Mouse (Mus musculus) intestine, postnatal 0 days (tissue): ENCODE data around the gene Smim5. TPM values are rescaled to one million over a fixed set of nuclear protein-coding genes. Genes with fewer than 3 reads are reported as not detected.
A peak's percentile ranks its signal among the peaks of the same experiment; 100 is the strongest.

ENCODE experiments used
- ATAC-seq: fragments of 200-750 bp; cut with Nextera tagmentation; 2 replicates; pipeline ENCODE4 v1.8.0; 2017; ENCODE audit warnings: mild to moderate bottlenecking, moderate TSS enrichment, moderate library complexity
- H3K27ac ChIP-seq: fragments of 300-500 bp; sonication (generic); 2 replicates; pipeline ENCODE4 v1.5.1; 2014; ENCODE audit warnings: mild to moderate bottlenecking, low read depth, low read length, moderate library complexity
- H3K27me3 ChIP-seq: fragments of 300-500 bp; sonication (generic); replicated peaks from 2 replicates; pipeline ENCODE4 v1.6.1; 2014; ENCODE audit warnings: low read length, mixed read lengths; ENCODE audit not compliant: control insufficient read depth, insufficient read depth
- H3K36me3 ChIP-seq: fragments of 300-500 bp; sonication (generic); 2 replicates; pipeline ENCODE4 v1.6.1; 2014; ENCODE audit warnings: mild to moderate bottlenecking, moderate library complexity; ENCODE audit not compliant: control insufficient read depth, insufficient read depth
- H3K4me1 ChIP-seq: fragments of 300-500 bp; sonication (generic); replicated peaks from 2 replicates; pipeline ENCODE4 v1.6.1; 2014; ENCODE audit warnings: antibody characterized with exemption, low read length, mixed read lengths; ENCODE audit not compliant: control insufficient read depth, insufficient read depth
- H3K4me2 ChIP-seq: fragments of 300-500 bp; sonication (generic); replicated peaks from 2 replicates; pipeline ENCODE4 v1.6.1; 2014; ENCODE audit warnings: low read depth, mild to moderate bottlenecking, moderate library complexity
- H3K4me3 ChIP-seq: fragments of 300-500 bp; sonication (generic); 2 replicates; pipeline ENCODE4 v1.5.1; 2014; ENCODE audit warnings: low read depth, low read length
- H3K9ac ChIP-seq: fragments of 300-500 bp; sonication (generic); 2 replicates; pipeline ENCODE4 v1.6.1; 2014; ENCODE audit warnings: mild to moderate bottlenecking, low read depth, low read length
- H3K9me3 ChIP-seq: fragments of 300-500 bp; sonication (generic); 2 replicates; pipeline ENCODE4 v1.6.1; 2016; ENCODE audit warnings: mixed run types; ENCODE audit not compliant: control insufficient read depth
- CTCF ChIP-seq: sonication (generic); IDR thresholded peaks from 2 replicates; pipeline ENCODE4 v1.5.1; 2016; ENCODE audit warnings: low read depth, mild to moderate bottlenecking, control low read depth, antibody characterized with exemption, moderate library complexity
- WGBS: fragments of 180-500 bp; shearing (Covaris S2); extraction: QIAGEN DNeasy Blood & Tissue Kit; methylation state at CpG from one replicate; pipeline ENCODE4 v1.1.7; 2014; 5-methylcytosine and 5-hydroxymethylcytosine counted together
- polyA plus RNA-seq: library from polyadenylated mRNA; unstranded; fragments of >200 nt; fragmentation: Nextera tagmentation; extraction: Ambion mirVana; gene quantifications from 2 replicates; pipeline ENCODE4 v1.2.1, GENCODE M21; 2015

Gene Smim5
- polyA plus RNA-seq, 1 experiment from 2014 or later, result 1.9 TPM

DNA sequence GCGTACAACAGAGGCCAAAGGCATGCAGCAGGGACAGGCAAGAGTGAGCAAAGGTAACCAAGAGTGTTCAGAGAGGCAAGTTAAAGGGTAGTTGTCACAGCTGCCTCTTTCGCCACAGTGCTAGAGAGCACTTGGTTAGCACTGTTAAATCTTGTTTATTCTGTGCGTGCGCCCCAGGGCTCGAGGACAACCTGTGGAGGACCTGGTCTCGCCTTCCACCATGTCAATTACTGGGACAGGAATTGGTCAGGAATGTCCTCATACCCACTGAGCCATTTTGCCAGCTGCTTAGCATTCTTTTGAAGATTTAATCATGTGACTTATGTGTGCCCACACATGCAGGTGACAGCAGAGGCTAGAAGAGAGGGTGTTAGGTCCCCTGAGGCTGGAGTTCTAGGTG is 10.6 kb upstream of the Smim5 start:
- H3K36me3 ChIP-seq, result peaks cover 88% of the 10 kb centered on the region

DNA sequence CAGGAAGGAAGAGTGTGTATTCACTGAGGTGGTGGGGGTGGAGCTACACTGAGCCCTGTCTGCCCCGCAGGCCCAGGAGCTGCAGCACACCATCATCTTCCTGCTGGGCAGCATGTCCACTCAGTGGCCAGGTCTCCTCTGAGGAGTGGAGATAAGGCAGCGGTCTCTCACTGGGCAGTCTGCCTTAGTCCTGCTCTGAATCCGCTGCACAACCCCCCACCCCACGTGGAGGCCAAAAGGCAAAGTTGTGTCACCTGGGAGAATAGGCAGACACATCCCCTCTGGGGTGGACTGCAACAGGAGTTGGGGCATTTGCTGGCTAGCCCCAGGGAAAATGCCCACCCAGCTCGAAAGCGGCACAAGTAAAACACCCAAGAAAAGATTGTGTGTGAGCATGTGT is 7.6 kb upstream of the Smim5 start:
- ATAC-seq, result no peak

More for the DNA sequence above, 10.6 kb upstream of the Smim5 start:
- Histone ChIP-seq H3K27ac (no peak overlapping the region; the same call in 1 of the 2 replicates), H3K4me2 (no peak overlapping the region), H3K27me3 (no peaks in the 10 kb centered on the region), H3K4me1 (no peaks in the 10 kb centered on the region; the same call in 1 of the 2 replicates), H3K4me3 (no peak overlapping the region), H3K9ac (no peak overlapping the region), H3K9me3 (no peaks in the 10 kb centered on the region)
- WGBS, result 83% methylated on average over 6 of the region's 6 CpGs
- TF ChIP-seq CTCF, result no peak
- no peak for ATAC-seq

DNA sequence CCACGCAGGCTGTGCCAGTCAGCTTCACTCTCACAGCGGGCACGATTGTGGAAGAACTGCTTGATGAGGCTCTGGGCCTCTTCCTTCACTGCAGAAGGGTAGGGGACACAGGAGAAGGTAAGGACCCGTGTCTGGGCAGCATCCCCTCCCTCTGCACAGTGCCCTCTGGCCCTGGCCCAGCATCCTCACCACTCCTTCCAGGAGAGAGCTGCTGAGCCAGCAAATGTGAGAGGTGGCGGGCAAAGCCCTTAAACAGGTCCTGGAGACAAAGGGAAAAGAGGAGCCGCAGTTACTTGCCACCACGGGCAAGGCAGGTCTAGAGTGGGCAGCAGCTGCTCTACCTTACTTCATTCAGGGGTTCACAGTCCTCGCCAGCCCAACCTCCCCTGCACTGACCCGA is 6.7 kb upstream of the Smim5 start:
- 90% methylated on average over 9 of the region's 9 CpGs for WGBS
- no peak for ATAC-seq

More for the DNA sequence above, 7.6 kb upstream of the Smim5 start:
- Histone ChIP-seq H3K9ac (no peak overlapping the region), H3K27me3 (no peaks in the 10 kb centered on the region), H3K4me3 (no peak overlapping the region), H3K36me3 (peaks cover 79% of the 10 kb centered on the region), H3K27ac (no peak overlapping the region), H3K4me2 (no peak overlapping the region), H3K9me3 (no peaks in the 10 kb centered on the region), H3K4me1 (no peaks in the 10 kb centered on the region; the same call in 1 of the 2 replicates)
- TF ChIP-seq CTCF, result no peak
- 73% methylated on average over 6 of the region's 6 CpGs for WGBS

DNA sequence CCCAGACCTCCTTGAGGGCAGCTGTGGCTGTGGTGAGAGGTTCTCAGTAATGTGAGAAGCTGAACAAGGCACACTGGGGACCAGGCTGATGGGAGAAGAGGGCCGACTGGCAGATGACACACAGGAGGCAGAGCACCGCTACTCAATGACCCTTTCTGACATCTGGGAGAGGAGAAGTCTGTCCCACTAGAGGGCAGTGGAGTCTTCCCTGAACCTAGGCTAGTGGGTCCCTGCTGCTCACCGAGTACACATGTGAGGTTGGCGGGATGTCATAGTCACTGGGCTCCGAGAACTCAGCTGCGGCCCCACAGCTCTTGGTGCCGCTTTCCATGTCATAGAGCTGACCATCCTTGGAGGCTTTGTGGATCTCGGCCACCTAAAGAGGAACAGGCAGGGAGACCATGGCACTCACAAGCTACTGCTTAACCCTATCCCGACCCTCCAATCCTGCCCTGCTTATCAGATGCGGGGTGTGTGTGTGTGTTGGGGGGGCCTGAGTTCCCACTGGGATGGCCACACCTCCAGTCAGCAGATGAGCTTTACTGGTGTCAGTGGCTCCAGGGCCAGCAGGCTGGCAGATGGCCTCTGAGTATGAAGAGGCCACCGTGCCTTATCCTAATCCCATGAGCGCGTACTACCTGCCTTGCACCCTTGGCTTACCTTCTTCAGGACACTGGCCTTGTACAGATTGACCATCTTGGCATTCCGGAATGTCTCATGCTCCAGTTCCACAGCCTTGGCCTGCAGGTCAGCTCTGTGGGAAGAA is 4.8 kb upstream of the Smim5 start:
- peak; percentile 71 for TF ChIP-seq CTCF
- H3K27me3 ChIP-seq, result no peaks in the 10 kb centered on the region
- H3K4me3 ChIP-seq, result no peak overlapping the region
- ATAC-seq, result no peak
- 0 out of 2 replicates have a peak, but pooled peaks cover 4% of the 10 kb centered on the region for H3K4me1 ChIP-seq
- peak overlapping the region; percentile 35; the same call in 1 of the 2 replicates for H3K27ac ChIP-seq
- peaks cover 57% of the 10 kb centered on the region for H3K36me3 ChIP-seq
- H3K4me2 ChIP-seq, result no peak overlapping the region
- WGBS, result 67% methylated on average over 14 of the region's 14 CpGs
- no peaks in the 10 kb centered on the region for H3K9me3 ChIP-seq
- no peak overlapping the region for H3K9ac ChIP-seq

More for the DNA sequence above, 6.7 kb upstream of the Smim5 start:
- H3K27me3 ChIP-seq, result no peaks in the 10 kb centered on the region
- H3K4me1 ChIP-seq, result no peaks in the 10 kb centered on the region; the same call in 1 of the 2 replicates
- H3K4me3 ChIP-seq, result no peak overlapping the region
- no peak for TF ChIP-seq CTCF
- no peaks in the 10 kb centered on the region for H3K9me3 ChIP-seq
- H3K4me2 ChIP-seq, result no peak overlapping the region
- H3K9ac ChIP-seq, result no peak overlapping the region
- peaks cover 73% of the 10 kb centered on the region for H3K36me3 ChIP-seq
- no peak overlapping the region for H3K27ac ChIP-seq

DNA sequence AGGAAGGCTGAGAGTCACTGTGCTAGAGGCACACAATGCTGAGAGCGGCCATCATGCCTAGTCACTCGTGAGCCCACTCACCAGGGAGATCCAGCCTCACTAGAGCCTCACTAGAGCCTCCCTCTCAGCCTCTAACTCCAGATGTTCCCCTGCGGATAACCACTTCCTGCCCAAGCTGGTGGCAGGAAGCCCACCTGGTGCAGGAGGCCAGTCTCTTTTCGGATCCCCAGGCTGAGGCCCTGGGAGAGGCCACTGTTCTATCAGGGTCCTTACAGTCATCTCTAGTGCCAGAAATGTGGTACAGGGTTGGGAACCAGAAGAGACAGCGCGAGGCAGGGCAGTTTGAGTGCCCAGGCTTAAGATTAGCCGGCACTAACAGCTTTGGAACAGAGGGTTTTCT is 1.3 kb upstream of the Smim5 start:
- no peaks in the 10 kb centered on the region for H3K9me3 ChIP-seq
- H3K4me2 ChIP-seq, result no peak overlapping the region
- H3K4me1 ChIP-seq, result peaks cover 11% of the 10 kb centered on the region
- peaks cover 23% of the 10 kb centered on the region for H3K36me3 ChIP-seq
- ATAC-seq, result no peak
- H3K27me3 ChIP-seq, result no peaks in the 10 kb centered on the region
- no peak overlapping the region for H3K9ac ChIP-seq
- WGBS, result 86% methylated on average over 7 of the region's 7 CpGs
- TF ChIP-seq CTCF, result no peak
- no peak overlapping the region for H3K27ac ChIP-seq
- no peak overlapping the region for H3K4me3 ChIP-seq

DNA sequence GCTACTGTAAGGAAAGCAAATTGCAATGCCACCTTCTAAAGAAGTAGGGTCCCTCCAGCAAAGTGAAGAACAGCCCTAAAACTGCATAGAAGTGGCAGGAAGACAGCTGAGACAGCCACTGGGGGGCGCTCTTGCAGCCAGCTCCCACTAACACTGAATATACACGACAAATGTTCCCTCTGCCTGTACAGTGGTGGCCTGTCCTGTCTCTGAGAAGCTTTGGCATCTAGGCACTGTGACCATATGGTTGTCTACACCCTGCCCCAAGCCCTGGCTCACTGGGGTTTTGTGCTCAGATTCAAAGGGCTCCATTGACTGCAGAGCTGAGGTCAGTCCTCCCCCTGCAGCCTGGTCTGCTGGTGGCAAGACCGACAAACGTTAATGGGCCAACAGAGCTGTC is 880 bp upstream of the Smim5 start:
- TF ChIP-seq CTCF, result peak; percentile 83
- no peak overlapping the region for H3K4me2 ChIP-seq
- no peak for ATAC-seq
- no peak overlapping the region for H3K27ac ChIP-seq
- peaks cover 14% of the 10 kb centered on the region for H3K4me1 ChIP-seq
- 17% methylated on average over 4 of the region's 4 CpGs for WGBS
- no peak overlapping the region for H3K4me3 ChIP-seq
- H3K36me3 ChIP-seq, result peaks cover 19% of the 10 kb centered on the region
- no peak overlapping the region for H3K9ac ChIP-seq
- H3K9me3 ChIP-seq, result no peaks in the 10 kb centered on the region
- no peaks in the 10 kb centered on the region for H3K27me3 ChIP-seq
